Mouse (Mus musculus): ENCODE data around the gene Retsat.

- TF ChIP-seq CTCF (IDR thresholded peaks at IDR 0.05; ENCODE audit: control insufficient read depth, insufficient read depth, insufficient read length) (no peak), MAX (IDR thresholded peaks at IDR 0.05) (no peak), USF1 (IDR thresholded peaks at IDR 0.05; ENCODE audit: low read depth) (no peak), MYOG (IDR thresholded peaks at IDR 0.05; ENCODE audit: control insufficient read depth, extremely low read depth, insufficient read length) (no peak), FOSL1 (IDR thresholded peaks at IDR 0.05; ENCODE audit: insufficient read depth, low read length, poor library complexity, severe bottlenecking) (no peak), CEBPB (IDR thresholded peaks at IDR 0.05; ENCODE audit: low read depth) (no peak)
These were observed 47.1 kb downstream of the Retsat start for GRCm38 (mm10) chr6:72645364-72645763.
